Mouse (Mus musculus): Measurements from ENCODE around the gene Irx3. TPM values are rescaled to one million over a fixed set of nuclear protein-coding genes. Genes with fewer than 3 reads are reported as not detected.

Gene Irx3
- polyA plus RNA-seq, 1 experiment from 2014 or later: 13.9 TPM

DNA sequence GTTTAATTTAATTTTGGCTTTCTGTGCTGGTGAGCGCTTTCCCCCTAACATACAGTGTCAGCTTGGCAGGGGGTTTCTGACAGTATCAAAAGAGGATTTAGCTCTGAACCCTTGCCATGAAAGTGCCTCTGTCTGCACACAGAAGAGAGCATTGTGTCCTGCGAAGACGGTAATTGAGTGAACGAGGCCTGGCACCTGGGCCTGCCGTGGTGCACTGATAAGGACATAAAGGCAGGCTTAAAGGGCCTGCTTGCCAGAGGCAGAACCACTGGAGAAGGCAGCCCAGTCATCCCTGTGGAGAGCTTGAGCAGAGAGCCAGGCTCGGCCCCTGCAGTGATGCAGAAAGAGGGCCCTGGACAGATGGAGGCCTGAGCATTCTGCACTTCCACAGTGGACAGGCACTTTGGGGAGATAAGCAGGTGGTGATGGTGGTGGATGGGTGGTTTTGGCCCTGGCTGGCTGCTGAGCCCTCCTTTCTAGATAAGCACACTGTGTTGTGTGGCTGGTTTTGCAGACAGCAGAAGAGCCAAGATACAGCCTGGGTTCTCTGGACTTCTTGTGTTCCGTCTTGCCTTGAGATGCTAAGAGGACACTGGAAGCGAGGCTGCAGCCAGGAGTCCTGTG lies 36.3 kb downstream of the Irx3 start:
- Histone ChIP-seq H3K4me1 (replicated peaks) (peaks cover 7% of the 10 kb centered on the region; the same call in 1 of the 2 replicates), H3K4me3 (no peak overlapping the region), H3K27me3 (no peaks in the 10 kb centered on the region), H3K36me3 (no peaks in the 10 kb centered on the region), H3K9me3 (replicated peaks) (no peaks in the 10 kb centered on the region), H3K27ac (no peak overlapping the region), H3K9ac (no peak overlapping the region), H3K4me2 (no peak overlapping the region)
- 43% methylated on average over 8 of the region's 8 CpGs for WGBS
- no peak; the same call in 1 of the 2 replicates for ATAC-seq (replicated peaks; ENCODE audit: insufficient number of reproducible peaks, insufficient read depth, low FRiP score, low read depth)

DNA sequence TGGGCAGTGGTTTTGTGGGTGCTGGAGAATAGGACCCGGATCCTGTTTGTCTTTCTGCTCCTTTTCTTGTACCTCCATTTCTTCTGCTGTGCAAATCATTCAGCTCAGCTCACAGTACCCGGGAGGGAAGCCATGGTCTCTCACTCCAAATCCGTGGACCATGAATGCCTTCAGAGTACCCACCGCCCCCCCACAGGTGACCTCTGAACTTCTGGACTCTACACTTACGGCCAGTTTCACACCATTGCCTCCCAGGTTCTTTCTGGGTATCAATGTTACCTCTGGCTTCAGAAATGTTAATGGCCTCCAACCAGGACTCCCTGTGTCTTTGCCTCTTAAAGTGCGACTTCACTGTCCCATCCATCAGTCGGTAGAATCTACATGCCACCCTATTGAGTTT lies 46.3 kb downstream of the Irx3 start:
- no peaks in the 10 kb centered on the region for H3K9me3 ChIP-seq (replicated peaks)
- 84% methylated on average over 7 of the region's 7 CpGs for WGBS
- no peaks in the 10 kb centered on the region for H3K36me3 ChIP-seq
- ATAC-seq (replicated peaks; ENCODE audit: insufficient number of reproducible peaks, insufficient read depth, low FRiP score, low read depth): no peak
- 0 out of 2 replicates have a peak, but pooled peaks cover 2% of the 10 kb centered on the region for H3K4me1 ChIP-seq (replicated peaks)
- no peak overlapping the region for H3K4me3 ChIP-seq
- no peak overlapping the region for H3K27ac ChIP-seq
- no peak overlapping the region for H3K9ac ChIP-seq
- no peak overlapping the region for H3K4me2 ChIP-seq
- H3K27me3 ChIP-seq: no peaks in the 10 kb centered on the region

DNA sequence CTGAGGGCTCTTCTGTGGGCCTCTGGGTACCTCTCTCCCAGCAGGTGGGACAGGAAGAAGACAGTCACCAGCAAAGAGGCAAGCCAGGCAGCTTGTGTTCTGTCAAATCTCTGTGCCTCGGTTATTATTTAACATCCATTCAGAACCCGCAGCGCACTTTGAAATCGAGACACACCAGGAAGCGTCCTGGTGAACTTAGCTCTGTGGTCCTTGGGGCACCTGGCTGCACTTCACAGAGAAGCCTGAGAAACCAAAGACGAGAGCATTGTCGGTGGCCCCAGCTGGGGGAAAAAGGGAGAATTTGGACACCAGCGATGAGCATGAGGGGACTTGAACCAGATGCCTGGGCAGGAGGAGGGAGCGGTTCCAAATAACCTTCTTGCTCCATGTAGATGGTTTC lies 46.8 kb downstream of the Irx3 start:
- H3K27me3 ChIP-seq: no peaks in the 10 kb centered on the region
- H3K4me2 ChIP-seq: no peak overlapping the region
- H3K9me3 ChIP-seq (replicated peaks): no peaks in the 10 kb centered on the region
- no peaks in the 10 kb centered on the region for H3K36me3 ChIP-seq
- 90% methylated on average over 9 of the region's 9 CpGs for WGBS
- H3K9ac ChIP-seq: no peak overlapping the region
- H3K4me1 ChIP-seq (replicated peaks): 0 out of 2 replicates have a peak, but pooled peaks cover 2% of the 10 kb centered on the region
- H3K27ac ChIP-seq: no peak overlapping the region
- no peak for ATAC-seq (replicated peaks; ENCODE audit: insufficient number of reproducible peaks, insufficient read depth, low FRiP score, low read depth)
- H3K4me3 ChIP-seq: no peak overlapping the region

DNA sequence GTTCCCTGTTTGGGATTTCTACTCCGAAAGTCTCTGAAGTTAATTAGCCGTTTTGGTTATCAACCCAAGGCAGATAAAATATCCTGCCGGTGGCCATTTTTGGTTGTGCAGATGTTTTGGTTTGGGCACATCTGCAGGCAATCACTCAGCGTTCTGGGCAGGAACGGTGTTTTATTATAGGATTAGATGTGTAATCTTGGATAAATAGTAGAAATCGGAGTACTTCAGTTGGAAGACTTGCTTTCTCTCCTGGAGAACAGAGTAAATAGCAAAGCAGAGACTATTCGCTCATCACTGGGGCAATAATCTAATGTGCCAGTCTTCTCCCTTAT lies 51.1 kb downstream of the Irx3 start:
- H3K9ac ChIP-seq: no peak overlapping the region
- no peak overlapping the region for H3K27ac ChIP-seq
- no peaks in the 10 kb centered on the region for H3K36me3 ChIP-seq
- no peaks in the 10 kb centered on the region for H3K9me3 ChIP-seq (replicated peaks)
- peaks cover 17% of the 10 kb centered on the region for H3K4me1 ChIP-seq (replicated peaks)
- peaks cover 3% of the 10 kb centered on the region; the same call in 1 of the 2 replicates for H3K27me3 ChIP-seq
- H3K4me2 ChIP-seq: peak overlapping the region; percentile 3; the same call in 1 of the 2 replicates
- no peak for ATAC-seq (replicated peaks; ENCODE audit: insufficient number of reproducible peaks, insufficient read depth, low FRiP score, low read depth)
- no peak overlapping the region for H3K4me3 ChIP-seq
- WGBS: 41% methylated on average over 7 of the region's 7 CpGs

DNA sequence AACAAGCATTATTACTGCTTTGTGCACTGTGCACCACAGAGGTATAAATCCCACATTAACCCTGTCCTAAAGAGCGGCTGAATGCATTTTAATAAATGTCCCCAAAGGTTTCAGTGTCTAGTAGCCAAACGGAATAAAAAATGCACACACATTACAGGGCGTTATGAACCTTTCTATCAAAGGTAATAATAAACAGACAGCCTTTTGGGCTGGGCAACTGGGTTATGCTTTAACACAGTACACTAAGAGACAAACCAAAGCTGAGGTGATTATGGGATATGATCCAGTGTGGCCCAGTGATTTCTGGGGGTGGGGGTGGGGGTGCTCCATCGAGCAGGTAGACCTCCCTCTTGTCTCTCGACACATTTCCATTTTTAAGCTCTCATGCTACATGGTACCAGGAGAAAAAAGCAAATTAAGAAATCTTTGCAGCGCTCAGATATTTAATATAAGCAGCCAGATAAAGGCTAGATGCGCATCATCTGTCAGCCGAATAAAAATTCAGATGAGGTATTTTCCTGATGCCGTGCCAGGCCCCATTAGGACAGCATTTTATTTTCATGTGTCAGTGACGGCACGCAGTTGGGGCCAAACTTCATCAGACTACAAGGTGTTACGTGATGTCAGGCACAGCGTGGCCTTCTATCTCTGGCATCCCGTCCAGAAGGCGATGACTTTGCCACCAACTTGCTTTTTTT lies 51.6 kb downstream of the Irx3 start:
- WGBS: 53% methylated on average over 15 of the region's 15 CpGs
- Histone ChIP-seq H3K36me3 (no peaks in the 10 kb centered on the region), H3K27ac (no peak overlapping the region), H3K4me1 (replicated peaks) (peaks cover 17% of the 10 kb centered on the region), H3K9me3 (replicated peaks) (no peaks in the 10 kb centered on the region), H3K9ac (no peak overlapping the region), H3K4me3 (no peak overlapping the region), H3K4me2 (peak overlapping the region; percentile 3; the same call in 1 of the 2 replicates), H3K27me3 (peaks cover 3% of the 10 kb centered on the region; the same call in 1 of the 2 replicates)
- no peak for ATAC-seq (replicated peaks; ENCODE audit: insufficient number of reproducible peaks, insufficient read depth, low FRiP score, low read depth)

DNA sequence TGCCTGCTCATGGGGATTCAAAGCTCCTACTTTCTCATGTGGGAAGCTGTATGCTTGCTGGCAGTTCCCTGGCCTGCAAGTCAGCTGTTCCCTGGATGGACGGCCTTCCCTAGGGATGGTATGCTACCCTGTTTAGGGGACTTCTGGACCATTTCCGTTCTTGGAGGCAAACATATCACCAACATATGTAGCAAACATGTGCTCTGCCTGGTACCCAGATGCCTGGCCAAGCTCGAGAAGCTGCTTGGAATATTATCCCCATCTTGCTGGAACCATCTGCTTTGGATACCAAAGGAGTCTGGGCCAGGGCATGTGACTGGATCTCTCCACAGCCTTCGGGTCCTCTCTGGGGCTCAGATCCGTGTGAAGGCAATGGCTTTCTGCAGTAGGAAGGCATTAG lies 52.5 kb downstream of the Irx3 start:
- Histone ChIP-seq H3K4me1 (replicated peaks) (peaks cover 17% of the 10 kb centered on the region), H3K27ac (no peak overlapping the region), H3K36me3 (no peaks in the 10 kb centered on the region), H3K9me3 (replicated peaks) (no peaks in the 10 kb centered on the region), H3K9ac (no peak overlapping the region), H3K4me2 (no peak overlapping the region), H3K27me3 (peaks cover 3% of the 10 kb centered on the region; the same call in 1 of the 2 replicates), H3K4me3 (no peak overlapping the region)
- no peak for ATAC-seq (replicated peaks; ENCODE audit: insufficient number of reproducible peaks, insufficient read depth, low FRiP score, low read depth)
- 75% methylated on average over 5 of the region's 5 CpGs for WGBS
